ENCODE assay signal across 8 mouse cellular contexts in the genomic region with DNA sequence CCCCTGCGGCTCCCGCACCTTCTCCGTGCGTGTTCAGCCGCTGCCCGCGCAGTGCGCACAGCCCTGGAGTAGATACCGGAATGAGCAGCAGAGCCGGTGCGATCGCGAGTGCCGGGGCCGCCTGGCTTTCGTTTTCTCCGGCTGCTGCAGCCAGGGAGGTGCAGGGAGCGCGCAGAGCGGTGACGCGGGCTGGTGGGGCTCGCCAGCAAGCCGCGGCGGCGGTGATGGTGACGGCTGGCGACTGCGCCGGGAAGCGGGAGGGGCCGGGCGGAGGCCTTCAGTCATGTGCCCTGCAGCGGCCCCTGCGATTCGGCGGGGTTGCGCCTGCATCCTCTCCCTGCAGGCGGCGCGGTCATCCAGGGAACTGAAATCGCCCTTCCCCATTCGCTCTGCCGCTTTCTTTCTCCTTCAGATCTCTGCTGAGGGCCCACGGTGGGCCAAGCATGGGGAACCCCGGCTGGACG. TPM values are rescaled to one million over a fixed set of nuclear protein-coding genes. Genes with fewer than 3 reads are reported as not detected.
DNase-seq lines count a peak whose midpoint lies in the region; ATAC-seq and TF ChIP-seq lines count a peak whose summit lies in the region.

No protein-coding gene starts in this region.

- peak overlapping the region; percentile 90 for H3K4me3 ChIP-seq in cortical plate, adult 2 months (ENCODE audit: insufficient read depth, low read length)

- H3K4me1 ChIP-seq in cortical plate, adult 2 months (ENCODE audit: control insufficient read depth, insufficient read depth, low read length): peaks cover 12% of the 10 kb centered on the region

- TF ChIP-seq POLR2A in cortical plate, adult 2 months (IDR thresholded peaks at IDR 0.05; ENCODE audit: extremely low read depth, insufficient read depth, low read length): peak; percentile 56

- intact Hi-C loops in left cerebral cortex, postnatal 10 days (cut with DNase I): loop anchor here (2.0 kb wide), 1 partner anchor 71 kb away; a partner anchor contains a TSS

- peak; percentile 96 for DNase-seq in gastrocnemius, postnatal 10 days
- DNase-seq in left cerebral cortex, postnatal 10 days (ENCODE audit: extremely low spot score in 1 of 2, low spot score in 2 of 2): peak; percentile 94 to 98
- peak; percentile 98 for DNase-seq in right cerebral cortex, postnatal 25 days
- peak; percentile 96 for DNase-seq in urinary bladder, postnatal 4 days (ENCODE audit: low spot score in 2 of 2)

- peak; percentile 43 for TF ChIP-seq CTCF in cortical plate, adult 2 months (IDR thresholded peaks at IDR 0.05; ENCODE audit: extremely low read depth, insufficient read depth, low read length)

- H3K27ac ChIP-seq in cortical plate, adult 2 months (ENCODE audit: insufficient read depth, low read length): peak overlapping the region; percentile 95

- peak; percentile 77 for ATAC-seq in activated CD4-positive, CD25-positive, alpha-beta regulatory T cell, adult 4 months
- ATAC-seq in inflammation-experienced regulatory T-cells, adult 6 months: peak; percentile 81
- ATAC-seq in megakaryocyte-erythroid progenitor cell, adult 5-6 weeks (replicated peaks; ENCODE audit: low FRiP score, low TSS enrichment, poor library complexity, severe bottlenecking): peak; percentile 90

RNA-seq across cellular contexts. Expression of a gene that starts 1.2 kb away (rescaled TPM):
- 10 to 100 TPM; 10.6 to 11.8 TPM for polyA plus RNA-seq in activated CD4-positive, CD25-positive, alpha-beta regulatory T cell, adult 4 months (2017; shearing (Covaris generic))
- 63.7 and 66.4 TPM in 2 replicates for polyA plus RNA-seq in cortical plate, adult 2 months (2012; rRNA removed)
- total RNA-seq in gastrocnemius, postnatal 10 days (2021): 10 to 100 TPM; 94.3 to 96.4 TPM
- 1 to 10 TPM; 8.3 to 9.2 (median 8.5) TPM for polyA plus RNA-seq in inflammation-experienced regulatory T-cells, adult 6 months (2017; shearing (Covaris generic))
- 10 to 100 TPM; 90.0 to 92.6 TPM for total RNA-seq in left cerebral cortex, postnatal 10 days (2021)
- 19.0 and 23.6 TPM in 2 replicates for total RNA-seq in megakaryocyte-erythroid progenitor cell, adult 5-6 weeks (2014; fragmentation: Nextera tagmentation)
- 52.6 and 58.0 TPM in 2 replicates for total RNA-seq in megakaryocyte-erythroid progenitor cell, adult 5-6 weeks (2017)

RNA-seq across cellular contexts. Expression of a gene that starts 49.4 kb away (rescaled TPM):
- polyA plus RNA-seq in activated CD4-positive, CD25-positive, alpha-beta regulatory T cell, adult 4 months (2017; shearing (Covaris generic)): not detected
- polyA plus RNA-seq in cortical plate, adult 2 months (2012; rRNA removed): 0.53 and 0.84 TPM in 2 replicates
- total RNA-seq in gastrocnemius, postnatal 10 days (2021): not detected
- polyA plus RNA-seq in inflammation-experienced regulatory T-cells, adult 6 months (2017; shearing (Covaris generic)): not detected
- under 1 TPM in 1 of 2 experiments, not detected in 1; 0.55 TPM for total RNA-seq in left cerebral cortex, postnatal 10 days (2021)
- not detected in 2 replicates for total RNA-seq in megakaryocyte-erythroid progenitor cell, adult 5-6 weeks (2014; fragmentation: Nextera tagmentation)
- total RNA-seq in megakaryocyte-erythroid progenitor cell, adult 5-6 weeks (2017): not detected in 2 replicates

Comparison
In these comparisons a context has a peak if more than half of its experiments do, and no peak if none do; other contexts are left out.
1. Peak in every context shown above with its lines: DNase-seq, ATAC-seq, H3K4me3 ChIP-seq and H3K27ac ChIP-seq.